ENCODE assay signal across 13 mouse cellular contexts in genomic region chr12:26109866-26110265, GRCm38 (mm10).
"Had no signal": no experiment of that assay in that cellular context is flagged by ENCODE, and none has a peak within 500 bp of the region (broad histone marks: within the 10 kb centered on the region; RNA-seq: fewer than 3 reads in every experiment).

No protein-coding gene starts in this region.

- H3K9me3 ChIP-seq: limb, embryonic 13.5 days; midbrain, embryonic 10.5 days; neural tube, embryonic 13.5 days had no signal

- H3K4me1 ChIP-seq: midbrain, embryonic 10.5 days had no signal

- H3K4me3 ChIP-seq: layer of hippocampus, adult 2 months; limb, embryonic 13.5 days; midbrain, embryonic 10.5 days; neural tube, embryonic 13.5 days had no signal

- H3K36me3 ChIP-seq: limb, embryonic 13.5 days; midbrain, embryonic 10.5 days; neural tube, embryonic 13.5 days had no signal

- H3K27ac ChIP-seq: layer of hippocampus, adult 2 months; limb, embryonic 13.5 days; liver, embryonic 14.5 days; midbrain, embryonic 10.5 days; neural tube, embryonic 13.5 days had no signal

- H3K27me3 ChIP-seq: limb, embryonic 13.5 days; neural tube, embryonic 13.5 days had no signal

- DNase-seq: kidney, postnatal 10 days; kidney, postnatal 4 days; lung, adult 18-20 months; midbrain, embryonic 14.5 days; retina, postnatal 1 day; right cerebral cortex, postnatal 4 days; spleen, adult 18-20 months; thymus, postnatal 36 days had no signal

- H3K9ac ChIP-seq: limb, embryonic 13.5 days; liver, embryonic 14.5 days; neural tube, embryonic 13.5 days had no signal

- H3K4me2 ChIP-seq: limb, embryonic 13.5 days; neural tube, embryonic 13.5 days had no signal
